Mouse (Mus musculus) olfactory bulb, adult 2 months (tissue): ENCODE measurements around the gene Dlx4.

Source experiments
- CTCF ChIP-seq: fragments of 200-500 bp; IDR thresholded peaks from 2 replicates; pipeline ENCODE4 v1.5.1; 2012; ENCODE audit warnings: low read depth, mild to moderate bottlenecking, low read length, moderate library complexity; ENCODE audit not compliant: insufficient read depth
- POLR2A ChIP-seq: fragments of 200-500 bp; IDR thresholded peaks from 2 replicates; pipeline ENCODE4 v1.6.1; 2012; ENCODE audit warnings: mild to moderate bottlenecking, low read depth, low read length, moderate library complexity; ENCODE audit not compliant: insufficient read depth

DNA sequence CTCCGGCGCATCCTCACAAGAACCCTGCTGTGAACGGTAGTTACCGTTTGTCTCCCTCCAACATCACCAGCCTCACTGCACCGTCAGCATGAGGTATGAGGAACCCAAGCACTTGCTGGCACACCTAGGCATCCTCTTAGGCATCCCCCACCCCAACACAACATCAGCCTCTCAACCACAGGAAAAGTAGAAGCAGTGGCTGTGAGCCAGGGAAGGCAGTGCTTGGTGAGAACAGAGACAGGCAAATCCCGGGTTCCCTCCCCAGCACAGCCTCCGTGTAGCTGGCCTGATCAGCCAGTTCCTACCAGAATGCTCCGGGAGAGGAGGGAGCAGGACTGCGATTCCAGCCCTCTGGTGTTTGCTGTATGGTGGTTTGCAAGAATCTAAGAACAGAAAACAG lies 2.7 kb upstream of the Dlx4 start:
- no peak for TF ChIP-seq CTCF
- no peak for TF ChIP-seq POLR2A
